Mouse (Mus musculus) B cell, adult 62 days (primary cell): ENCODE results near the gene Psmc3ip. TPM values are rescaled to one million over a fixed set of nuclear protein-coding genes. Genes with fewer than 3 reads are reported as not detected.

ENCODE experiments used
- total RNA-seq: library from RNA; stranded (reverse); gene quantifications from 4 replicates; pipeline ENCODE4 v1.2.4, GENCODE M21; 2023

Psmc3ip gene
- 3.7 to 4.6 TPM (median 4.2 TPM) in 4 replicates for total RNA-seq

DNA sequence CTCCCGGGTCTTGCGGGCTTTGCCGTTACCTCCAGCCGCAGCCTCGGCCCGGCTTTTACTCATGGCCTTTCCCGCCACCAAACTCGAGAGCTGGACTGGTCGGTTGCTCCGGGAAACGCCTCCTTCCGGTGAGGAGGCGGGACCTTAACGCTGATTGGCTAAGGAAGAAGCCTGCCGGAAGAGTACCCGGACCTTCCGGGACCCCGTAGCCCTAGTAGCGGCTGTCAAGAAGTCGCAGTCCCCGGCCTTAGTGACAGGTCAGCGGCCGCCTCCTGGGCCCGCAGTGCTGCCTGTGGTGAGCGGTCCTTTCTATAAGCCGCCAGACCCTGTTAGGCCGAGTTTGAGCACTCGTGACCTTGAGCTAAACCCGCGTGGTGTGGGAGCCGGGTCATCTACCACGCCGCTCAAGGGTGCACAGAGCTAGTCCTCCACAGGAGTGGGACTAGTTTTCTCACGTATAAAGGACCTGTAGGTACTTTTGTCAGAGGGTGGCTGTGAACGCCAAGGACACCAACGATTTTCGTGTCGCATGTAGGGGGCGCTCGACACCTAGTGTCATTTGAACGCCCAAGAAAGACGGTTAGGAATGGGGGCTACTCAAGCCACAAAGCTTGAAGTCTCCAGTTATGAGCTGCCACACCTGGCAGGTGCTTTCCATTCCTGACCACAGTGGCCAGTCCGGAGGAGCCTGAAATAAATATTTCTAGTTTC, at the start of gene Psmc3ip:
Gene Psmc3ip, minus strand, starts transcription at position 123 of the 711 bp plus-strand sequence.

DNA sequence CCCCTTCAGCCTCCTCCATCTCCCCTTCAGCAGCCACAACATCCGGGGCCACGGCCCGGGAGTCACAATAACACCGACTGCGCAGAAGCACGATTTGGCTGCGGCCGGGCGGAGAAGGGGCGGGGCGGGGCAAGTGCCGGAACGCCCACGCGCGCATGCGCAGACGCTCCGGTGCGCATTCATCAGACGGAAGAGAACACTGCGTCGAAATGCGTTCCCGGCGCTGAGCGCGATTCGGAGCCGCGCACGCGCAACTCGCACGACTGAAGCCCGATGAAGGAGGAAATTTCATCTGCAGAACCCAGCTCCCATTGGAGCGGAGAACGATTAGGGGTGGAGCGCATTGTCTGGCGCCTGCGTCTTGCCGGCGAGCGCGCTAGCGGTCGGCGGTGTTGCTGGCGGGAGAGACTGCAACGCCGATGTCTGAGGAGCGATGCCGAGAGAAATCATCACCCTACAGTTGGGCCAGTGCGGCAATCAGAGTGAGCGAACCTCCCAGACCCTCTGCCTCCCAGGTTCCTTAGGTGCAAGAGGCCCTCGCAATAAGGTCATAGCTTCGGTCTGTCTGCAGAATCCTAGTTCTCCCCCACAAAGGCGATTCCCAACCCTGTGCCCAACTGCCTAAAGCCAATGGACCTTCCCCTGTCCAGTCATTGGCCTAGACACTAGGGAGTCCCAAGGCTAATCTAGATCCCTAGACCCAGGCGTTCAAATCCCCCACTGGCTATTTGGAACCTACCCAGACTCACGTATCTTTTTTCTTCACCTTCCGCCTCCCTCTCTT, 24.7 kb upstream of the Psmc3ip start, which contains the start of the genes Retreg3 and Tubg1:
Gene Retreg3, minus strand, starts transcription at position 133 of the 784 bp plus-strand sequence.
Gene Tubg1, plus strand, starts transcription at position 178 of the 784 bp plus-strand sequence.

DNA sequence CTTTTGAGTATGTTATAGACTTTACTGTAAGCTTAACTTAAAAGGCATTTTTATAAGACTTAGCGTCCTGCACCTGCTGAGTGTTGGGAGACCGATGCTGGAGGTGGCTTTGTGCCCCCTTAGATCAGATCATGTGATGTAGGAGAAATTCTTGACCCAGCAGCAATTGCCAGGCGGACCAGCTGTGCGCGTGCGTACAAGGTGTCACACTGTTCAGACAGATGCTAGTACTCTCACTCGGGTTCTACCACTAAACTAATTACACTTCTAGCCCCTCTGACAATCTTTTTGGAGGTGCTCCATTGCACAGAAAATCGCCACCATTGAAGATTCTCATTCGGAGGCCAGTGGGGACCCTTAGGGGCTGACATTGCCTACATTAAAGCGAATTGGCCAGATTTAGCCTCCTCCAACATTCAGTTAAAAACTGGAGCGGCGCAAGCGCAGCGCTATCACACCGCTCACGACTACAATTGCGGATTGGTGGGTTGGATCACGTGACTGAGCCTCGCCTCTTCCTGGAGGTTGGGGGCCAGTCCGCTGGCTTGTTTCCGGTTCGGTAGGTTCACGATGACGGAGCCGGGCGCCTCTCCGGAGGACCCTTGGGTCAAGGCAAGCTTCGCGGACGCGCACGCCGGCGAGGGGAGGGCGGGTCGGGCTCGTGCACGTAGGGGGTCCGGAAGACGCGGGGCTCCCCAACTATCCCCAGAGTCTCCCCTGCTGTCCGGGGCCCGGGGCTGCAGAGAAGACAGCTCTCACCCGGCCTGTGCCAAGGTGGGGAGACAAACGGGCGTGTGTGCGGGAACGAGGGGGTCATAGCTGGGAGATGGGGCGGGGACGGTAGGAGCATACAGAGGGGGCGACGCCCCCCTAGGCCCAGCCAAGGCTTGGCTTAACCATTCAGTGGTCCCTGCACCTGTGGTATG, 8.2 kb downstream of the Psmc3ip start, which contains the start of gene Mlx:
Gene Mlx, plus strand, starts transcription at position 522 of the 926 bp plus-strand sequence.

GRCm38 (mm10) chr11:101082208-101083082, 12.8 kb downstream of the Psmc3ip start, which contains the start of gene Coasy:
Coasy (plus strand) TSS chr11:101082565.

DNA sequence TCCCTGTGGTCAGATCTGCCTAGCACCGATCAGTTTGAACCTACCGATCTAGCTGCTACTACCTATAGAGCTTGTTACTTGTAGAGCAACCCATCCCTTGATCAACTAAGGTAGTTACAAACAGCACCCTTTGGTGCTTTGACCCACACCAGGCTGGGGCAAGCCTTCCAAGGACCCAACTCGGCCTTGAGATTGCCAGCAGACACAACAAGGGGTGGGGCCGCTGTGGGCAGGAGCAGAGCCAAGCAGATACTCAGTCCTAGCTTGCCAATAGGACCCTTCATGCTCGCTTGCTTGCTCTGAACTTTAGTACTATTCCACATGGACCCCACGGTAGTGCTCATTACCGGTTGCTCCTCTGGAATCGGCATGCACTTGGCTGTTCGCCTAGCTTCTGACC, 17.1 kb downstream of the Psmc3ip start, which contains the start of gene Hsd17b1:
Gene Hsd17b1, plus strand, starts transcription at position 291 of the 400 bp plus-strand sequence.

GRCm38 (mm10) chr11:101069391-101070188, 25.6 kb downstream of the Psmc3ip start, which contains the start of gene Naglu:
Naglu (plus strand) TSS chr11:101070012.

Other genes starting within 250 kb of the Psmc3ip start
- gene Stat5b, start 244.7 kb downstream of the Psmc3ip start, total RNA-seq = 63.6 to 80.0 TPM (median 72.1 TPM) in 4 replicates
- gene Stat5a, start 236.1 kb downstream of the Psmc3ip start, total RNA-seq = 37.4 to 39.2 TPM (median 38.4 TPM) in 4 replicates
- 260 to 282 TPM (median 268 TPM) in 4 replicates for gene Stat3, start 155.9 kb downstream of the Psmc3ip start, total RNA-seq
- 0.27 to 0.88 TPM in 2 of 4 replicates, not detected in the others for gene Cavin1, start 124.5 kb downstream of the Psmc3ip start, total RNA-seq
- gene Atp6v0a1, start 86.0 kb downstream of the Psmc3ip start, total RNA-seq = 66.2 to 98.9 TPM (median 80.0 TPM) in 4 replicates
- 12.9 to 16.4 TPM (median 15.4 TPM) in 4 replicates for gene Naglu, start 25.4 kb downstream of the Psmc3ip start, total RNA-seq
- gene Hsd17b1, start 17.0 kb downstream of the Psmc3ip start, total RNA-seq = 0.86 to 2.2 TPM (median 1.4 TPM) in 4 replicates
- 13.9 to 15.7 TPM (median 14.8 TPM) in 4 replicates for gene Coasy, start 12.9 kb downstream of the Psmc3ip start, total RNA-seq
- gene Mlx, start 8.2 kb downstream of the Psmc3ip start, total RNA-seq = 32.6 to 43.0 TPM (median 36.8 TPM) in 4 replicates
- gene Retreg3, start 24.5 kb upstream of the Psmc3ip start, total RNA-seq = 71.0 to 81.9 TPM (median 75.1 TPM) in 4 replicates
- gene Tubg1, start 24.5 kb upstream of the Psmc3ip start, total RNA-seq = 15.8 to 18.7 TPM (median 16.9 TPM) in 4 replicates
- gene Tubg2, start 60.5 kb upstream of the Psmc3ip start, total RNA-seq = 3.1 to 5.6 TPM (median 4.7 TPM) in 4 replicates
- gene Cntnap1, start 75.1 kb upstream of the Psmc3ip start, total RNA-seq = 0.34 to 0.49 TPM (median 0.37 TPM) in 4 replicates
- gene Plekhh3, start 75.9 kb upstream of the Psmc3ip start, total RNA-seq = 1.2 to 4.3 TPM (median 3.4 TPM) in 4 replicates
- gene Ccr10, start 80.0 kb upstream of the Psmc3ip start, total RNA-seq = not detected in 4 replicates
- gene Ezh1, start 131.0 kb upstream of the Psmc3ip start, total RNA-seq = 78.1 to 86.6 TPM (median 84.3 TPM) in 4 replicates
- not detected in 4 replicates for gene Ramp2, start 150.6 kb upstream of the Psmc3ip start, total RNA-seq
- gene Vps25, start 158.3 kb upstream of the Psmc3ip start, total RNA-seq = 74.7 to 90.7 TPM (median 77.1 TPM) in 4 replicates
- 0.30 to 1.1 TPM (median 0.57 TPM) in 4 replicates for gene Wnk4, start 165.1 kb upstream of the Psmc3ip start, total RNA-seq
- 0.22 to 0.77 TPM (median 0.35 TPM) in 4 replicates for gene Cntd1, start 183.6 kb upstream of the Psmc3ip start, total RNA-seq
- 27.6 to 31.2 TPM (median 28.7 TPM) in 4 replicates for gene Coa3, start 183.7 kb upstream of the Psmc3ip start, total RNA-seq
- gene Becn1, start 206.8 kb upstream of the Psmc3ip start, total RNA-seq = 181 to 201 TPM (median 186 TPM) in 4 replicates
- gene Psme3, start 220.8 kb upstream of the Psmc3ip start, total RNA-seq = 136 to 141 TPM (median 140 TPM) in 4 replicates
- 13.9 to 14.7 TPM (median 14.2 TPM) in 4 replicates for gene Aoc2, start 229.6 kb upstream of the Psmc3ip start, total RNA-seq
- 0.28 to 0.64 TPM (median 0.60 TPM) in 4 replicates for gene Aoc3, start 235.2 kb upstream of the Psmc3ip start, total RNA-seq